In genomic region chr15:101973414-101974077, GRCm38 (mm10) we compare ENCODE assay signal across 9 mouse cellular contexts. TPM values are rescaled to one million over a fixed set of nuclear protein-coding genes. Genes with fewer than 3 reads are reported as not detected.
DNase-seq lines count a peak whose midpoint lies in the region; ATAC-seq and TF ChIP-seq lines count a peak whose summit lies in the region.
"Had no signal": no experiment of that assay in that cellular context is flagged by ENCODE, and none has a peak within 500 bp of the region (broad histone marks: within the 10 kb centered on the region; RNA-seq: fewer than 3 reads in every experiment).

No protein-coding gene starts in this region.

- no peak overlapping the region for H3K27ac ChIP-seq in ES-Bruce4 (ENCODE audit: insufficient read depth, low read length)
- H3K27ac ChIP-seq in forebrain, embryonic 10.5 days, result peak overlapping the region; percentile 35; the same call in 1 of the 2 replicates
- peak overlapping the region; percentile 16; the same call in 1 of the 2 replicates for H3K27ac ChIP-seq in lung, embryonic 16.5 days (ENCODE audit: low read length)

- WGBS in forebrain, embryonic 10.5 days, result 13% methylated on average over 15 of the region's 15 CpGs
- 8% methylated on average over 15 of the region's 15 CpGs for WGBS in lung, embryonic 16.5 days

- intact Hi-C loops in heart, postnatal 14 days (cut with DNase I), result loop anchor here (1.0 to 5.0 kb wide), 5 partner anchors 71 to 647 kb away; no protein-coding TSS in a partner anchor

- peaks cover 7% of the 10 kb centered on the region for H3K4me1 ChIP-seq in ES-Bruce4 (ENCODE audit: control insufficient read depth, insufficient read depth, low read length)
- peaks cover 38% of the 10 kb centered on the region for H3K4me1 ChIP-seq in forebrain, embryonic 10.5 days
- H3K4me1 ChIP-seq in lung, embryonic 16.5 days (replicated peaks; ENCODE audit: control insufficient read depth, insufficient read depth, low read length), result peaks cover 38% of the 10 kb centered on the region

- no peak overlapping the region for H3K4me3 ChIP-seq in ES-Bruce4 (ENCODE audit: low read depth, low read length)
- peak overlapping the region; percentile 24 for H3K4me3 ChIP-seq in forebrain, embryonic 10.5 days
- no peak overlapping the region for H3K4me3 ChIP-seq in lung, embryonic 16.5 days (ENCODE audit: low read length)
- H3K4me3 ChIP-seq: liver, embryonic 15.5 days had no signal

- DNase-seq in brain, embryonic 18.5 days (ENCODE audit: low read depth, low spot score), result peak; percentile 76
- DNase-seq in forebrain, embryonic 10.5 days (ENCODE audit: extremely low spot score, low spot score), result peak; percentile 97
- DNase-seq in heart, postnatal 14 days, result peak; percentile 94 to 98
- DNase-seq in layer of hippocampus, adult 18-20 months (ENCODE audit: low spot score in 2 of 2), result peak; percentile 92 to 99
- DNase-seq in ovary, adult 18-20 months (ENCODE audit: low spot score), result peak; percentile 77
- DNase-seq in thymus, adult 18-20 months, result peak; percentile 56 to 61

- no peak for TF ChIP-seq EP300 in ES-Bruce4 (IDR thresholded peaks at IDR 0.05; ENCODE audit: insufficient read depth, low read depth, low read length)

- TF ChIP-seq POLR2A in ES-Bruce4 (IDR thresholded peaks at IDR 0.05; ENCODE audit: insufficient read depth, low read length), result no peak

- peak; percentile 95 for TF ChIP-seq CTCF in ES-Bruce4 (IDR thresholded peaks at IDR 0.05; ENCODE audit: low read depth, low read length)

- peak; percentile 35; the same call in 1 of the 2 replicates for ATAC-seq in lung, embryonic 16.5 days (ENCODE audit: low read depth)

- no peak overlapping the region for H3K4me2 ChIP-seq in lung, embryonic 16.5 days (ENCODE audit: low read depth, low read length)

- no peaks in the 10 kb centered on the region for H3K36me3 ChIP-seq in ES-Bruce4 (ENCODE audit: control insufficient read depth, insufficient read depth, low read length, poor library complexity, severe bottlenecking)
- no peaks in the 10 kb centered on the region for H3K36me3 ChIP-seq in forebrain, embryonic 10.5 days (replicated peaks)
- H3K36me3 ChIP-seq in lung, embryonic 16.5 days (ENCODE audit: control insufficient read depth, insufficient read depth, low read length), result no peaks in the 10 kb centered on the region
- H3K36me3 ChIP-seq: liver, embryonic 15.5 days had no signal

- no peaks in the 10 kb centered on the region for H3K27me3 ChIP-seq in ES-Bruce4 (ENCODE audit: control insufficient read depth, insufficient read depth, low read length, poor library complexity, severe bottlenecking)
- H3K27me3 ChIP-seq in forebrain, embryonic 10.5 days (ENCODE audit: poor library complexity, severe bottlenecking), result peaks cover 52% of the 10 kb centered on the region
- H3K27me3 ChIP-seq in lung, embryonic 16.5 days (ENCODE audit: control insufficient read depth, insufficient read depth, low read depth, low read length), result no peaks in the 10 kb centered on the region; the same call in 1 of the 2 replicates

- no peak overlapping the region for H3K9ac ChIP-seq in ES-Bruce4 (ENCODE audit: low read depth, poor library complexity, severe bottlenecking)
- H3K9ac ChIP-seq in lung, embryonic 16.5 days (ENCODE audit: low read length), result no peak overlapping the region
- H3K9ac ChIP-seq: liver, embryonic 15.5 days had no signal

- no peaks in the 10 kb centered on the region for H3K9me3 ChIP-seq in ES-Bruce4 (replicated peaks; ENCODE audit: control insufficient read depth, insufficient read depth, low read length, poor library complexity, severe bottlenecking)
- H3K9me3 ChIP-seq in forebrain, embryonic 10.5 days, result no peaks in the 10 kb centered on the region
- no peaks in the 10 kb centered on the region for H3K9me3 ChIP-seq in lung, embryonic 16.5 days (ENCODE audit: control insufficient read depth, low read length)
- H3K9me3 ChIP-seq: liver, embryonic 15.5 days had no signal

RNA-seq across cellular contexts. Expression of gene Krt78, which starts 19.5 kb away (rescaled TPM):
- polyA plus RNA-seq in ES-Bruce4 (2011; ENCODE audit: insufficient read depth, insufficient read length, low read depth, missing spikeins), result not detected in 2 replicates
- not detected in 2 replicates for polyA plus RNA-seq in forebrain, embryonic 10.5 days (2016; fragmentation: Nextera tagmentation; extraction: Ambion mirVana)
- total RNA-seq in heart, postnatal 14 days (2021), result not detected
- not detected for total RNA-seq in layer of hippocampus, adult 18-20 months (2021)
- 0.10 and 0.21 TPM in 2 replicates for polyA plus RNA-seq in lung, embryonic 16.5 days (2015; fragmentation: Nextera tagmentation; extraction: Ambion mirVana)
- polyA plus RNA-seq: liver, embryonic 15.5 days had no signal

RNA-seq across cellular contexts. Expression of gene Krt8, which starts 30.7 kb away (rescaled TPM):
- polyA plus RNA-seq in ES-Bruce4 (2011; ENCODE audit: insufficient read depth, insufficient read length, low read depth, missing spikeins), result 306 and 318 TPM in 2 replicates
- polyA plus RNA-seq in forebrain, embryonic 10.5 days (2016; fragmentation: Nextera tagmentation; extraction: Ambion mirVana), result 32.6 and 35.6 TPM in 2 replicates
- 1 to 10 TPM; 4.2 to 7.0 TPM for total RNA-seq in heart, postnatal 14 days (2021)
- not detected for total RNA-seq in layer of hippocampus, adult 18-20 months (2021)
- 402 and 445 TPM in 2 replicates for polyA plus RNA-seq in lung, embryonic 16.5 days (2015; fragmentation: Nextera tagmentation; extraction: Ambion mirVana)

RNA-seq across cellular contexts. Expression of gene Krt79, which starts 33.4 kb away (rescaled TPM):
- polyA plus RNA-seq in ES-Bruce4 (2011; ENCODE audit: insufficient read depth, insufficient read length, low read depth, missing spikeins), result not detected in 2 replicates
- polyA plus RNA-seq in forebrain, embryonic 10.5 days (2016; fragmentation: Nextera tagmentation; extraction: Ambion mirVana), result 0.09 and 0.12 TPM in 2 replicates
- total RNA-seq in heart, postnatal 14 days (2021), result under 1 TPM; 0.26 to 0.34 TPM
- total RNA-seq in layer of hippocampus, adult 18-20 months (2021), result under 1 TPM; 0.20 to 0.45 TPM
- polyA plus RNA-seq in lung, embryonic 16.5 days (2015; fragmentation: Nextera tagmentation; extraction: Ambion mirVana), result 0.80 and 1.2 TPM in 2 replicates
- polyA plus RNA-seq: liver, embryonic 15.5 days had no signal

RNA-seq across cellular contexts. Expression of gene Krt4, which starts 49.0 kb away (rescaled TPM):
- not detected in 2 replicates for polyA plus RNA-seq in ES-Bruce4 (2011; ENCODE audit: insufficient read depth, insufficient read length, low read depth, missing spikeins)
- not detected in 2 replicates for polyA plus RNA-seq in forebrain, embryonic 10.5 days (2016; fragmentation: Nextera tagmentation; extraction: Ambion mirVana)
- not detected for total RNA-seq in heart, postnatal 14 days (2021)
- not detected for total RNA-seq in layer of hippocampus, adult 18-20 months (2021)
- polyA plus RNA-seq in lung, embryonic 16.5 days (2015; fragmentation: Nextera tagmentation; extraction: Ambion mirVana), result 14.2 and 23.3 TPM in 2 replicates

RNA-seq across cellular contexts. Expression of gene Krt18, which starts 54.4 kb away (rescaled TPM):
- 334 and 349 TPM in 2 replicates for polyA plus RNA-seq in ES-Bruce4 (2011; ENCODE audit: insufficient read depth, insufficient read length, low read depth, missing spikeins)
- 34.4 and 37.1 TPM in 2 replicates for polyA plus RNA-seq in forebrain, embryonic 10.5 days (2016; fragmentation: Nextera tagmentation; extraction: Ambion mirVana)
- 10 to 100 TPM in 1 of 2 experiments, 1 to 10 TPM in 1; 4.9 to 10.4 TPM for total RNA-seq in heart, postnatal 14 days (2021)
- total RNA-seq in layer of hippocampus, adult 18-20 months (2021), result under 1 TPM; 0.23 to 0.64 TPM
- polyA plus RNA-seq in lung, embryonic 16.5 days (2015; fragmentation: Nextera tagmentation; extraction: Ambion mirVana), result 263 and 293 TPM in 2 replicates
